Mouse (Mus musculus) kidney, postnatal 0 days (tissue): ENCODE measurements around the gene Olfr583. TPM values are rescaled to one million over a fixed set of nuclear protein-coding genes. Genes with fewer than 3 reads are reported as not detected.

Source experiments
- ATAC-seq: fragments of 200-750 bp; cut with Nextera tagmentation; replicated peaks from 2 replicates; pipeline ENCODE4 v1.8.0; 2017; ENCODE audit warnings: low read depth, moderate number of reproducible peaks, moderate TSS enrichment, moderate library complexity; ENCODE audit not compliant: low FRiP score
- DNase-seq: peaks from one replicate; pipeline ENCODE4 v3.0.0-alpha.2; 2016; ENCODE audit warnings: low spot score
- H3K27ac ChIP-seq: fragments of 300-500 bp; sonication (generic); 2 replicates; pipeline ENCODE4 v1.5.1; 2014; ENCODE audit warnings: mild to moderate bottlenecking
- H3K27me3 ChIP-seq: fragments of 300-500 bp; sonication (generic); 2 replicates; pipeline ENCODE4 v1.6.1; 2014; ENCODE audit warnings: low read length, mixed read lengths; ENCODE audit not compliant: insufficient read depth
- H3K36me3 ChIP-seq: fragments of 300-500 bp; sonication (generic); 2 replicates; pipeline ENCODE4 v1.6.1; 2014; ENCODE audit warnings: low read length, mixed read lengths; ENCODE audit not compliant: insufficient read depth
- H3K4me1 ChIP-seq: fragments of 300-500 bp; sonication (generic); replicated peaks from 2 replicates; pipeline ENCODE4 v1.6.1; 2014; ENCODE audit warnings: antibody characterized with exemption, low read length, mixed read lengths; ENCODE audit not compliant: insufficient read depth
- H3K4me2 ChIP-seq: fragments of 300-500 bp; sonication (generic); 2 replicates; pipeline ENCODE4 v1.6.1; 2014; ENCODE audit warnings: mild to moderate bottlenecking, low read length, moderate library complexity, mixed read lengths
- H3K4me3 ChIP-seq: fragments of 300-500 bp; sonication (generic); replicated peaks from 2 replicates; pipeline ENCODE4 v1.5.1; 2014; ENCODE audit warnings: low read depth, low read length
- H3K9ac ChIP-seq: fragments of 300-500 bp; sonication (generic); 2 replicates; pipeline ENCODE4 v1.6.1; 2014; ENCODE audit warnings: low read depth, low read length
- H3K9me3 ChIP-seq: fragments of 300-500 bp; sonication (generic); replicated peaks from 2 replicates; pipeline ENCODE4 v1.6.1; 2016; ENCODE audit warnings: low read length, inconsistent platforms, mixed read lengths
- CTCF ChIP-seq: IDR thresholded peaks from 2 replicates; pipeline ENCODE4 v1.5.1; 2016; ENCODE audit warnings: antibody characterized with exemption, low read depth, mild to moderate bottlenecking, moderate library complexity
- WGBS: fragments of 180-500 bp; shearing (Covaris S2); extraction: QIAGEN DNeasy Blood & Tissue Kit; methylation state at CpG from one replicate; pipeline ENCODE4 v1.1.7; 2014; 5-methylcytosine and 5-hydroxymethylcytosine counted together
- polyA plus RNA-seq: library from polyadenylated mRNA; unstranded; fragments of >200 nt; fragmentation: Nextera tagmentation; extraction: Ambion mirVana; gene quantifications from 2 replicates; pipeline ENCODE4 v1.2.1, GENCODE M21; 2015

The Olfr583 gene
- polyA plus RNA-seq = not detected in 2 replicates

GRCm38 (mm10) chr7:103051000-103051399 is at the start of gene Olfr583:
Gene Olfr583 (plus strand): TSS chr7:103051300.
- no peak for DNase-seq
- H3K4me3 ChIP-seq = no peak within 1 kb of the TSS
- H3K4me2 ChIP-seq = no peak within 1 kb of the TSS
- TF ChIP-seq CTCF = no peak
- no peaks in the 10 kb centered on the region for H3K9me3 ChIP-seq
- no peaks in the 10 kb centered on the region for H3K36me3 ChIP-seq
- no peak within 1 kb of the TSS for H3K9ac ChIP-seq
- H3K27me3 ChIP-seq = no peaks in the 10 kb centered on the region
- H3K4me1 ChIP-seq = no peaks in the 10 kb centered on the region
- H3K27ac ChIP-seq = no peak within 1 kb of the TSS
- 75% methylated on average over 1 of the region's 1 CpGs for WGBS
- no peak for ATAC-seq

DNA sequence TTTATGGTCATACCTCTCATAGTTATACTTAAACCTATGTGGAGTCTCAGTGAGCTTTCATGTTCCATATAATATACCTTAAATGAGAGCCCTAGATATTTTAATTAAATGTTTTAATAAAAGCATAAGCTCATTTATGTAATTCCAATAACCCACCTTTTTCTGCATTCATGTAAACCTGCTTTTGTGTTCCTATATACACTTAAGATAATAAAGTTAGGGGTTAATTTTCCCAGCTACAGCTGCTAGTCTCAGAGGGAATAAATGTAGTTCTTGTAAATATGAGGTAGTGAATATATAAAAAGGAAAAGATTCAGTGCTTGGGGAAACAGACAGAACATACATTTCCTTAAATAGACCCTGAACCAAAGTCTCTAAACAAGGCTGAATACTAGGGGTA is 13.4 kb upstream of the Olfr583 start, which contains the start of gene Olfr582:
Olfr582 (plus strand) TSS at position 301 of the 400 bp plus-strand sequence.
- H3K27me3 ChIP-seq = no peaks in the 10 kb centered on the region
- H3K4me3 ChIP-seq = no peak within 1 kb of the TSS
- H3K4me2 ChIP-seq = no peak within 1 kb of the TSS
- H3K36me3 ChIP-seq = no peaks in the 10 kb centered on the region
- H3K9ac ChIP-seq = no peak within 1 kb of the TSS
- no peak within 1 kb of the TSS for H3K27ac ChIP-seq
- no peaks in the 10 kb centered on the region for H3K4me1 ChIP-seq
- H3K9me3 ChIP-seq = no peaks in the 10 kb centered on the region
- DNase-seq (no peak), ATAC-seq (no peak)
- no peak for TF ChIP-seq CTCF

DNA sequence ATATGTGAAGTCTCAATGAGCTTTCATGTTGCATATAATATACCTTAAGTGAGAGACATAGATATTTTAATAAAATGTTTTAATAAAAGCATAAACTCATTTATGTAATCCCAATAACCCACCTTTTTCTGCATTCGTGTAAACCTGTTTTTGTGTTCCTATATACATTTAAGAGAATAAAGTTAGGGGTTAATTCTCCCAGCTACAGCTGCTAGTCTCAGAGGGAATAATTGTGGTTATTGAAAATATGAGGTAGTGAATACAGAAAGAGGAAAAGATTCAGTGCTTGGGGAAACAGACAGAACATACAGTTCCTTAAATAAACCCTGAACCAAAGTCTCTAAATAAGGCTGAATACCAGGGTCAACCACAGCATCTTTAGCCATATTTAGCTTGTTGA is 30.5 kb downstream of the Olfr583 start, which contains the start of gene Olfr584:
Olfr584 (plus strand) TSS at position 301 of the 400 bp plus-strand sequence.
- Histone ChIP-seq H3K4me2 (no peak within 1 kb of the TSS), H3K4me3 (no peak within 1 kb of the TSS), H3K27ac (no peak within 1 kb of the TSS), H3K27me3 (no peaks in the 10 kb centered on the region), H3K9ac (no peak within 1 kb of the TSS), H3K4me1 (no peaks in the 10 kb centered on the region), H3K36me3 (no peaks in the 10 kb centered on the region), H3K9me3 (no peaks in the 10 kb centered on the region)
- no peak for ATAC-seq
- WGBS = 71% methylated on average over 1 of the region's 1 CpGs
- no peak for TF ChIP-seq CTCF
- no peak for DNase-seq

GRCm38 (mm10) chr7:103097420-103097819 is 46.3 kb downstream of the Olfr583 start, which contains the start of gene Olfr585:
Gene Olfr585 (plus strand): TSS chr7:103097720.
- H3K4me2 ChIP-seq = no peak within 1 kb of the TSS
- H3K36me3 ChIP-seq = no peaks in the 10 kb centered on the region
- DNase-seq = no peak
- no peak within 1 kb of the TSS for H3K4me3 ChIP-seq
- 76% methylated on average over 1 of the region's 1 CpGs for WGBS
- no peak for ATAC-seq
- H3K4me1 ChIP-seq = no peaks in the 10 kb centered on the region
- H3K9ac ChIP-seq = no peak within 1 kb of the TSS
- no peaks in the 10 kb centered on the region; the same call in 1 of the 2 replicates for H3K9me3 ChIP-seq
- no peak for TF ChIP-seq CTCF
- H3K27me3 ChIP-seq = no peaks in the 10 kb centered on the region
- no peak within 1 kb of the TSS for H3K27ac ChIP-seq

Other genes starting within 250 kb of the Olfr583 start
- gene Olfr564, start 247.8 kb upstream of the Olfr583 start, polyA plus RNA-seq = not detected in 2 replicates
- gene Olfr566, start 192.5 kb upstream of the Olfr583 start, polyA plus RNA-seq = not detected in 2 replicates
- gene Olfr568, start 174.2 kb upstream of the Olfr583 start, polyA plus RNA-seq = not detected in 2 replicates
- not detected in 2 replicates for gene Olfr569, start 160.4 kb upstream of the Olfr583 start, polyA plus RNA-seq
- gene Olfr570, start 156.7 kb upstream of the Olfr583 start, polyA plus RNA-seq = not detected in 2 replicates
- gene Olfr571, start 133.8 kb upstream of the Olfr583 start, polyA plus RNA-seq = not detected in 2 replicates
- not detected in 2 replicates for gene Olfr572, start 126.9 kb upstream of the Olfr583 start, polyA plus RNA-seq
- not detected in 2 replicates for gene Olfr573-ps1, start 108.7 kb upstream of the Olfr583 start, polyA plus RNA-seq
- gene Olfr574, start 102.8 kb upstream of the Olfr583 start, polyA plus RNA-seq = not detected in 2 replicates
- not detected in 2 replicates for gene Olfr575, start 92.5 kb upstream of the Olfr583 start, polyA plus RNA-seq
- gene Olfr576, start 88.6 kb upstream of the Olfr583 start, polyA plus RNA-seq = not detected in 2 replicates
- not detected in 2 replicates for gene Olfr577, start 75.4 kb upstream of the Olfr583 start, polyA plus RNA-seq
- not detected in 2 replicates for gene Olfr578, start 62.0 kb upstream of the Olfr583 start, polyA plus RNA-seq
- not detected in 2 replicates for gene Olfr582, start 13.3 kb upstream of the Olfr583 start, polyA plus RNA-seq
- not detected in 2 replicates for gene Olfr584, start 30.6 kb downstream of the Olfr583 start, polyA plus RNA-seq
- gene Olfr585, start 46.4 kb downstream of the Olfr583 start, polyA plus RNA-seq = not detected in 2 replicates
- not detected in 2 replicates for gene Olfr586, start 74.3 kb downstream of the Olfr583 start, polyA plus RNA-seq
- gene Olfr588-ps1, start 89.6 kb downstream of the Olfr583 start, polyA plus RNA-seq = not detected in 2 replicates
- not detected in 2 replicates for gene Olfr589, start 105.1 kb downstream of the Olfr583 start, polyA plus RNA-seq
- not detected in 2 replicates for gene Olfr591, start 127.0 kb downstream of the Olfr583 start, polyA plus RNA-seq
- gene Olfr592, start 133.5 kb downstream of the Olfr583 start, polyA plus RNA-seq = not detected in 2 replicates
- gene Olfr593, start 160.6 kb downstream of the Olfr583 start, polyA plus RNA-seq = not detected in 2 replicates
- gene Olfr594, start 165.7 kb downstream of the Olfr583 start, polyA plus RNA-seq = not detected in 2 replicates
- not detected in 2 replicates for gene Usp17ld, start 201.2 kb downstream of the Olfr583 start, polyA plus RNA-seq